Mouse (Mus musculus): ENCODE measurements around the gene Gnpnat1.

Gnpnat1 gene

GRCm38 (mm10) chr14:45403651-45404050 lies 1.1 kb downstream of the Gnpnat1 start:
- no peak for DNase-seq (ENCODE audit: low spot score in 2 of 2)

- DNase-seq (ENCODE audit: low spot score in 2 of 2) = no peak
Observed at GRCm38 (mm10) chr14:45399836-45400235, 4.9 kb downstream of the Gnpnat1 start.

- no peak for DNase-seq (ENCODE audit: low spot score in 2 of 2)
Observed at GRCm38 (mm10) chr14:45389194-45389593, 15.5 kb downstream of the Gnpnat1 start.

GRCm38 (mm10) chr14:45388345-45389181 lies 16.1 kb downstream of the Gnpnat1 start:
- DNase-seq (ENCODE audit: low spot score in 2 of 2) = peak; percentile 76 to 86

GRCm38 (mm10) chr14:45387480-45387879 lies 17.2 kb downstream of the Gnpnat1 start:
- DNase-seq (ENCODE audit: low spot score in 2 of 2) = no peak

GRCm38 (mm10) chr14:45385596-45385995 lies 19.1 kb downstream of the Gnpnat1 start:
- no peak for DNase-seq (ENCODE audit: low spot score in 2 of 2)

- DNase-seq (ENCODE audit: low spot score in 2 of 2) = no peak
Observed at GRCm38 (mm10) chr14:45382912-45383311, 21.8 kb downstream of the Gnpnat1 start.

GRCm38 (mm10) chr14:45380756-45381155 lies 24.0 kb downstream of the Gnpnat1 start:
- DNase-seq (ENCODE audit: low spot score in 2 of 2) = no peak

GRCm38 (mm10) chr14:45378771-45379170 lies 25.9 kb downstream of the Gnpnat1 start:
- no peak for DNase-seq (ENCODE audit: low spot score in 2 of 2)

GRCm38 (mm10) chr14:45365196-45365587 lies 39.5 kb downstream of the Gnpnat1 start:
- DNase-seq (ENCODE audit: low spot score in 2 of 2) = no peak

- DNase-seq (ENCODE audit: low spot score in 2 of 2) = peak in 1 of 2 experiments; percentile 23
Observed at GRCm38 (mm10) chr14:45364211-45365195, 40.2 kb downstream of the Gnpnat1 start.

GRCm38 (mm10) chr14:45350931-45351859 lies 53.5 kb downstream of the Gnpnat1 start, which contains the start of gene Styx:
Styx (plus strand) TSS chr14:45351093.
- peak; percentile 86 to 92 for DNase-seq (ENCODE audit: low spot score in 2 of 2)

- DNase-seq (ENCODE audit: low spot score in 2 of 2) = peak; percentile 85 to 90
Observed at GRCm38 (mm10) chr14:45329589-45330181, 75.0 kb downstream of the Gnpnat1 start, which contains the start of gene Psmc6. Psmc6 (plus strand) TSS chr14:45329788.

GRCm38 (mm10) chr14:45329018-45329588 lies 75.6 kb downstream of the Gnpnat1 start:
- DNase-seq (ENCODE audit: low spot score in 2 of 2) = no peak

GRCm38 (mm10) chr14:45328072-45328713 lies 76.5 kb downstream of the Gnpnat1 start:
- DNase-seq (ENCODE audit: low spot score in 2 of 2) = no peak
